Mouse (Mus musculus) thymus, adult 2 months (tissue): ENCODE measurements at regions not wholly inside any gene's neighbourhood (a gene's known extent, or its start where the extent isn't known, plus 50 kb on each side); places are given as distances from the start of the nearest gene placed in this dataset.

Experiments
- CTCF ChIP-seq: fragments of 200-500 bp; IDR thresholded peaks from 2 replicates; pipeline ENCODE4 v1.5.1; 2012; ENCODE audit warnings: mild to moderate bottlenecking, control low read depth, low read length, moderate library complexity, borderline replicate concordance; ENCODE audit not compliant: control insufficient read depth, poor library complexity, insufficient read depth; ENCODE audit errors: extremely low read depth
- POLR2A ChIP-seq: fragments of 200-500 bp; IDR thresholded peaks from 2 replicates; pipeline ENCODE4 v1.6.1; 2012; ENCODE audit warnings: mild to moderate bottlenecking, low read length, control low read depth, moderate library complexity; ENCODE audit not compliant: control insufficient read depth, poor library complexity, insufficient read depth; ENCODE audit errors: extremely low read depth

DNA sequence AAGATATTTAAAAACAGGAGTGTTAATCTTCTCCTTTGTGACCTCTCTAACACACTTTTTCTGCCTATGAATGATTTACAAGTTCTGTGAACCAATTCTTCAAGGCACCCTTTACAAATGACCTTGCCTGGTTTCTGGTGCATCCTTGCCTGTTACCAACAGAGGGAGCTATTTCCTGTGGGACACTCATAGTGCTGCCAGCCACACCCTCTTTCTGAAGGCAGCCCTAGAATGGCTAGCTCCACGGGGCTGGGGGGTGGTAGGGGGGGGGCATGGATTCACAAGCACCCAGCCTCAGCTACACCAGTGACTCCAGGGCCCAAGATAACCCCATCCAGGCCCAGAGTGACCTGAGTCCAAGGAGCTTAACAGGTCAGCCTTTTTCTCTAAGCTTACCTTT is 180.4 kb upstream of the Zfp637 start:
- TF ChIP-seq POLR2A (no peak), CTCF (no peak)
